Mouse (Mus musculus) left cerebral cortex, postnatal 10 days (tissue): Measurements from ENCODE around the gene Gm4788. TPM values are rescaled to one million over a fixed set of nuclear protein-coding genes. Genes with fewer than 3 reads are reported as not detected.
"Not testable (repeated sequence)": the region's sequence is repeated elsewhere in the genome, so short reads cannot be mapped to it uniquely, and the experiment has no call there.

Experiments
- DNase-seq, 2 experiments: peaks; one replicate each; pipeline ENCODE4 v3.0.0; 2021 to 2022; ENCODE audit warnings: low spot score in 2 of 2, mixed read lengths in 1 of 2; ENCODE audit errors: extremely low spot score in 1 of 2
- intact Hi-C: fragments of 180-260 bp; cut with DNase I; formaldehyde crosslinking; loops from one replicate; pipeline ENCODE4 v1.15.1; 2025
- total RNA-seq, 2 experiments: library from RNA; stranded (reverse); gene quantifications; 2 replicates each; pipeline ENCODE4 v1.2.3; 2021

The Gm4788 gene
- not detected for total RNA-seq

DNA sequence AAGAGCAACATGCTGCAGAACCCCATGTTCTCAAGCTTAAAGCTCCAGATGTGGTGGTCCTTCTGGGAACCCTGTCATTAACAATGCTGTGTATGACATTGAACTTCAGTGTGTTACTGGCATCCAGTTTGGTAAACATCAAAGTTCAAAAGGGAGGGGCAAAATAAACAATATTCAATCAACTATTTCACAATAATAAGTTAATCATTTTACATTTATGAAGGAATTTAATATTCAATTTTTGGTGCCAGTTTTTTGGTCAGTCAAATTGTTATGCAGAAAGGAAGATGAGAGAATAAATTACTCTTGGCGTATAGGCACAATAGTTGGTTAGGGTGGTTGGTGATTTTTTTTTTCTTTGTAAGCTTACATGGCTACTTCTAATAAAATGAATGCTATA, at the start of gene Gm4788:
Gene Gm4788 (minus strand): TSS at position 101 of the 400 bp plus-strand sequence.
- no peak for DNase-seq
- intact Hi-C loops = no loop called here

- intact Hi-C loops = no loop called here
- DNase-seq = no peak
These were observed 27.6 kb upstream of the Gm4788 start for GRCm38 (mm10) chr1:139808594-139808993.

DNA sequence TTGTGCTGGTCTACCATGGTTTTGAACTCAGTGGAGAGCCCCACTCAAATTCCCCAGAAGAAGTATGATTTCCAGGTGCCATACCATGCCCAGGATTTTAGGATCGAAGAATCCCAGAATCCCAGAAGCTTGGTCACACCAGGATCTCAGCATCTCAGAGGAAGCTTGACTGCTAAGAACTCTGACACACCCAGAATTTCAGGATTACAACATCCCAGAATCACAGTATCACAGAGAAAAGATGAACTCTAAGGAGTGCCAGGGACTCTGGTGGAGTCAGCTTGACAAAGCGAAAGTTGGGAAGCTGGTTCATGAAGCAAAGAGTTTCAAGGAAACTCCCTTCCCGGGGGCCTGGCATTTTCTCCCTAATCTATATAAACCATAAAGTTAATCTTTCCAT, 11.1 kb downstream of the Gm4788 start:
- intact Hi-C loops = not testable (repeated sequence)

GRCm38 (mm10) chr1:139716681-139717080, 64.4 kb downstream of the Gm4788 start:
- DNase-seq, intact Hi-C loops: not testable (repeated sequence)

More for the DNA sequence above, 11.1 kb downstream of the Gm4788 start:
- not testable (repeated sequence) for DNase-seq

DNA sequence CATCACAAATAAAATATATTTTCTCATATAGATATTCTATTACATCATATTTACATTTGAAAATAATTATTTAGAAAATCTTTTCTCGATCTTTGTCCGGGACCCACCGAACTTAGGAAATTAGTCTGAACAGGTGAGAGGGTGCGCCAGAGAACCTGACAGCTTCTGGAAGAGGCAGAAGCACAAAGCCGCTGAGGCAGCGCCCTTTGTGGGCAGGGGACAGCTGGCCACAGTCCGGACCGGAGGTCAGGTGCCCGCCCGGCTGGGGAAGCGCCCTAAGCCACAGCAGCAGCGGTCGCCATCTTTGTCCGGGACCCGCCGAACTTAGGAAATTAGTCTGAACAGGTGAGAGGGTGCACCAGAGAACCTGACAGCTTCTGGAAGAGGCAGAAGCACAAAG, 64.8 kb downstream of the Gm4788 start:
- DNase-seq, intact Hi-C loops: not testable (repeated sequence)

DNA sequence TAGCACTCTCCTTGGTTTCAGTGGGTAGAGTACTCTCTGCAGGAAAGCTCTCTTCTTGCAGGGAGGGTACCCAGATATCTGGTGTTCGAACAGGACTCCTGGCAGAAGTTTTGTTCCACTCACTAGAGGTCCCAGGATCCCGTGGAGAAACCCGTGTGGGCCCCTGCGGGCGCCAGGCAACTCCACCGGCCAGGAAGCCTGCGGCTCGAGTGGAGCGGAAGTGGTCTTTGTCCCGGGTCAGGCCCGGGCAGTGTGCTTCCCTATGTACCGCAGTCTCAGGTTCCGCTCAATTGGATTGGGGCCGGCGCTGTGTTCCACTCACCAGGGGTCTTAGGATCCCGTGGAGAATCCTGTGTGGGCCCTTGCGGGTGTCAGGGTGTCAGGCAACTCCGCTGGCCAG, 131.1 kb downstream of the Gm4788 start:
- intact Hi-C loops, DNase-seq: not testable (repeated sequence)

Other genes with a start within 250 kb of the Gm4788 start
- not detected for gene Cfhr1, start 221.0 kb downstream of the Gm4788 start, total RNA-seq
- under 1 TPM; 0.26 to 0.32 TPM for gene Cfhr2, start 77.5 kb upstream of the Gm4788 start, total RNA-seq